Mouse (Mus musculus) limb, embryonic 15.5 days (tissue): ENCODE results near the gene Slc5a11. TPM values are rescaled to one million over a fixed set of nuclear protein-coding genes. Genes with fewer than 3 reads are reported as not detected.

ENCODE experiments used
- ATAC-seq: fragments of 200-750 bp; cut with Nextera tagmentation; 2 replicates; pipeline ENCODE4 v1.8.0; 2017; ENCODE audit warnings: low read depth, moderate TSS enrichment; ENCODE audit not compliant: insufficient number of reproducible peaks, low FRiP score, low TSS enrichment
- H3K27ac ChIP-seq: fragments of 300-500 bp; sonication (generic); 2 replicates; pipeline ENCODE4 v1.5.1; 2015; ENCODE audit warnings: moderate library complexity, mild to moderate bottlenecking, inconsistent platforms
- H3K27me3 ChIP-seq: fragments of 300-500 bp; sonication (generic); 2 replicates; pipeline ENCODE4 v1.6.1; 2015; ENCODE audit warnings: inconsistent platforms
- H3K36me3 ChIP-seq: fragments of 300-500 bp; sonication (generic); 2 replicates; pipeline ENCODE4 v1.6.1; 2015; ENCODE audit warnings: inconsistent platforms
- H3K4me1 ChIP-seq: fragments of 300-500 bp; sonication (generic); 2 replicates; pipeline ENCODE4 v1.6.1; 2015; ENCODE audit warnings: inconsistent platforms
- H3K4me2 ChIP-seq: fragments of 300-500 bp; sonication (generic); 2 replicates; pipeline ENCODE4 v1.6.1; 2015; ENCODE audit warnings: mild to moderate bottlenecking, inconsistent platforms
- H3K4me3 ChIP-seq: fragments of 300-500 bp; sonication (generic); 2 replicates; pipeline ENCODE4 v1.5.1; 2015; ENCODE audit warnings: mild to moderate bottlenecking, inconsistent platforms
- H3K9ac ChIP-seq: fragments of 300-500 bp; sonication (generic); 2 replicates; pipeline ENCODE4 v1.6.1; 2015; ENCODE audit warnings: inconsistent platforms
- H3K9me3 ChIP-seq: fragments of 300-500 bp; sonication (generic); 2 replicates; pipeline ENCODE4 v1.6.1; 2016; ENCODE audit warnings: inconsistent platforms
- WGBS: fragments of 180-500 bp; shearing (Covaris S2); methylation state at CpG from one replicate; pipeline ENCODE4 v1.1.7; 2015; 5-methylcytosine and 5-hydroxymethylcytosine counted together
- polyA plus RNA-seq: library from polyadenylated mRNA; unstranded; fragments of >200 nt; fragmentation: Nextera tagmentation; extraction: Ambion mirVana; gene quantifications from 2 replicates; pipeline ENCODE4 v1.2.1, GENCODE M21; 2015

Slc5a11 gene
- polyA plus RNA-seq, 1 experiment from 2014 or later, result not detected

- no peak for ATAC-seq
- Histone ChIP-seq H3K4me2 (no peak overlapping the region), H3K4me1 (no peaks in the 10 kb centered on the region), H3K36me3 (peaks cover 65% of the 10 kb centered on the region), H3K9me3 (no peaks in the 10 kb centered on the region), H3K9ac (no peak overlapping the region), H3K27ac (no peak overlapping the region), H3K27me3 (no peaks in the 10 kb centered on the region), H3K4me3 (no peak overlapping the region)
- 94% methylated on average over 12 of the region's 12 CpGs for WGBS
These were observed 21.4 kb upstream of the Slc5a11 start for GRCm38 (mm10) chr7:123193201-123193600.

- ATAC-seq, result no peak
- H3K4me2 ChIP-seq, result no peak overlapping the region
- no peak overlapping the region for H3K9ac ChIP-seq
- H3K27me3 ChIP-seq, result no peaks in the 10 kb centered on the region
- H3K27ac ChIP-seq, result no peak overlapping the region
- WGBS, result 90% methylated on average over 8 of the region's 8 CpGs
- H3K9me3 ChIP-seq, result no peaks in the 10 kb centered on the region
- no peaks in the 10 kb centered on the region for H3K4me1 ChIP-seq
- H3K36me3 ChIP-seq, result peaks cover 51% of the 10 kb centered on the region
- H3K4me3 ChIP-seq, result no peak overlapping the region
These were observed 19.9 kb upstream of the Slc5a11 start for GRCm38 (mm10) chr7:123194696-123195095.

- 93% methylated on average over 5 of the region's 5 CpGs for WGBS
- no peak for ATAC-seq
- no peaks in the 10 kb centered on the region for H3K27me3 ChIP-seq
These were observed 18.1 kb upstream of the Slc5a11 start for GRCm38 (mm10) chr7:123196432-123196831.

DNA sequence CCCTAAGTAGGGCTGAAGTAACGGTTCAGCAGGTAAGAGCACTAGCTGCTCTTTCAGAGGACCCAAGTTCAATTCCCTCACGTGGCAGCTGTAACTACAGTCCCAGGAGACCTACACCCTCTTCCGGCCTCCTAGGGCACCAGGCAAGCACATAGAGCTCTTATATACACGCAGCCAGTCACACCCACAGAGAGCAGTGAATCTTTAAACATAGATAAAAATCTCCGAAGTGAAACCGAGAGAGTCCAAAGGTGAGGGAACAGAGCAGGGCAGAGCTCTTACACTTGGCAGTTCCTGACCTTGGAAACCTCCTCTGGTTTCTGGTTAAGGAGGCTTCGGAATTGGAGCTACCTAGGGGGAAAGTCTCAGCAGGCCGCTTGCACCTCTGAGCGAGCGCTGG, 15.9 kb upstream of the Slc5a11 start:
- Histone ChIP-seq H3K27me3 (no peaks in the 10 kb centered on the region), H3K4me2 (no peak overlapping the region), H3K9me3 (no peaks in the 10 kb centered on the region), H3K4me1 (no peaks in the 10 kb centered on the region), H3K36me3 (peaks cover 13% of the 10 kb centered on the region), H3K9ac (no peak overlapping the region), H3K27ac (no peak overlapping the region), H3K4me3 (no peak overlapping the region)
- ATAC-seq, result no peak
- 69% methylated on average over 10 of the region's 10 CpGs for WGBS

More at GRCm38 (mm10) chr7:123196432-123196831, 18.1 kb upstream of the Slc5a11 start:
- H3K9me3 ChIP-seq, result no peaks in the 10 kb centered on the region
- no peak overlapping the region for H3K4me2 ChIP-seq
- H3K4me3 ChIP-seq, result no peak overlapping the region
- no peak overlapping the region for H3K27ac ChIP-seq
- H3K4me1 ChIP-seq, result no peaks in the 10 kb centered on the region
- H3K36me3 ChIP-seq, result peaks cover 33% of the 10 kb centered on the region
- no peak overlapping the region for H3K9ac ChIP-seq

- peaks cover 13% of the 10 kb centered on the region for H3K36me3 ChIP-seq
- no peak for ATAC-seq
- H3K9me3 ChIP-seq, result no peaks in the 10 kb centered on the region
- no peak overlapping the region for H3K4me3 ChIP-seq
- WGBS, result 74% methylated on average over 3 of the region's 3 CpGs
- no peak overlapping the region for H3K27ac ChIP-seq
- H3K4me2 ChIP-seq, result no peak overlapping the region
- H3K27me3 ChIP-seq, result no peaks in the 10 kb centered on the region
- H3K9ac ChIP-seq, result no peak overlapping the region
- H3K4me1 ChIP-seq, result no peaks in the 10 kb centered on the region
These were observed 15.4 kb upstream of the Slc5a11 start for GRCm38 (mm10) chr7:123199151-123199550.

- Histone ChIP-seq H3K27ac (no peak overlapping the region), H3K9me3 (no peaks in the 10 kb centered on the region), H3K4me2 (no peak overlapping the region), H3K9ac (no peak overlapping the region), H3K4me3 (no peak overlapping the region), H3K36me3 (peaks cover 10% of the 10 kb centered on the region), H3K27me3 (no peaks in the 10 kb centered on the region), H3K4me1 (no peaks in the 10 kb centered on the region)
- no peak for ATAC-seq
- WGBS, result 90% methylated on average over 15 of the region's 15 CpGs
These were observed 14.8 kb upstream of the Slc5a11 start for GRCm38 (mm10) chr7:123199656-123200206.

DNA sequence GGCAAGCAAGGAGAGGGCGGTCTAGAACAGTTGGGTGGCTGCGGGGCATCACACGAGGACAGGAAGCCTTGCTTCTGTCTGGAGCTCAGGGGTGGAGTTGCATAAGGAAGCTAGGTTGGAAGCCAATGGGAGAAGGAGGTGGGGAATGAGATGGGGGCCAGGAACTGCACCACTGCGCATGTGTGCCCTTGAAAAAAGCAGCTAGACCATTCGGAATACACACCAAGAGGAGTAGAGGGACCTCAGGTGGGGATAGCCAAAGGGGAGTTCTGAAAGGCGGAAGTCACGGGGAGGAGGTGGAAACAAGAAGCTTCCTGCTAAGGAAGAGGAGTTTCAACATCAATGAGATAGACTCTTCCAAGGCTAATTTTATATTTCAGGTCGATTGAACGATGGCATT, 13.9 kb upstream of the Slc5a11 start:
- Histone ChIP-seq H3K4me1 (no peaks in the 10 kb centered on the region), H3K4me3 (no peak overlapping the region), H3K9ac (no peak overlapping the region), H3K36me3 (peaks cover 3% of the 10 kb centered on the region; the same call in 1 of the 2 replicates), H3K4me2 (no peak overlapping the region), H3K27me3 (no peaks in the 10 kb centered on the region), H3K9me3 (no peaks in the 10 kb centered on the region), H3K27ac (no peak overlapping the region)
- ATAC-seq, result no peak
- 77% methylated on average over 9 of the region's 9 CpGs for WGBS

- ATAC-seq, result no peak
- Histone ChIP-seq H3K4me1 (no peaks in the 10 kb centered on the region), H3K36me3 (no peaks in the 10 kb centered on the region), H3K9me3 (no peaks in the 10 kb centered on the region), H3K27me3 (no peaks in the 10 kb centered on the region), H3K27ac (no peak overlapping the region), H3K4me2 (no peak overlapping the region), H3K4me3 (no peak overlapping the region), H3K9ac (no peak overlapping the region)
- 30% methylated on average over 14 of the region's 14 CpGs for WGBS
These were observed 9.3 kb upstream of the Slc5a11 start for GRCm38 (mm10) chr7:123205261-123205660.

DNA sequence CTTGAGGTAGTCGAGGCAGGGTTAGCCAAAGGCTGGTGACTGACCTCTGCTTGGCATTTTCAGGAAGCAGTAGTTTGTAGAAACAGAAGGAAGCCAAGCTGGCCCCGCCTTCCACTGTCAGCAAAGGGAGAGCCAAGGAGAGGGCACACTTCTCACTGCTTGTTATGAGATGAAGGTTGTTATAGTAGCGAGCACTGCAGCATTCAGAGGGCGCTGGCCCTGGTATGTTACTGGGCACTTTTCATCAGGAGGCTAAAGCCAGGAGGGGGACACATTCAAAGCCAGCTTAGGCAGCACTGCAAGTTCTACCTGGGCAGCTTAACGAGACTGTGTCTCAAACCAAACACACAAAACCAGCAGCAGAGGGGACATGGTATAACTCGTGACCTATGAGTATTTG, 7.0 kb upstream of the Slc5a11 start:
- H3K27ac ChIP-seq, result no peak overlapping the region
- no peak overlapping the region for H3K9ac ChIP-seq
- H3K4me3 ChIP-seq, result no peak overlapping the region
- no peaks in the 10 kb centered on the region for H3K27me3 ChIP-seq
- no peaks in the 10 kb centered on the region for H3K36me3 ChIP-seq
- WGBS, result 65% methylated on average over 6 of the region's 6 CpGs
- ATAC-seq, result no peak
- no peaks in the 10 kb centered on the region for H3K4me1 ChIP-seq
- no peak overlapping the region for H3K4me2 ChIP-seq
- no peaks in the 10 kb centered on the region for H3K9me3 ChIP-seq

GRCm38 (mm10) chr7:123209864-123210263, 4.7 kb upstream of the Slc5a11 start:
- Histone ChIP-seq H3K4me3 (no peak overlapping the region), H3K27ac (no peak overlapping the region), H3K36me3 (no peaks in the 10 kb centered on the region), H3K27me3 (no peaks in the 10 kb centered on the region), H3K4me2 (no peak overlapping the region), H3K9me3 (no peaks in the 10 kb centered on the region), H3K4me1 (peaks cover 3% of the 10 kb centered on the region; the same call in 1 of the 2 replicates), H3K9ac (no peak overlapping the region)
- 70% methylated on average over 9 of the region's 9 CpGs for WGBS
- no peak for ATAC-seq

- no peak for ATAC-seq
These were observed 3.1 kb upstream of the Slc5a11 start for GRCm38 (mm10) chr7:123211461-123211860.

DNA sequence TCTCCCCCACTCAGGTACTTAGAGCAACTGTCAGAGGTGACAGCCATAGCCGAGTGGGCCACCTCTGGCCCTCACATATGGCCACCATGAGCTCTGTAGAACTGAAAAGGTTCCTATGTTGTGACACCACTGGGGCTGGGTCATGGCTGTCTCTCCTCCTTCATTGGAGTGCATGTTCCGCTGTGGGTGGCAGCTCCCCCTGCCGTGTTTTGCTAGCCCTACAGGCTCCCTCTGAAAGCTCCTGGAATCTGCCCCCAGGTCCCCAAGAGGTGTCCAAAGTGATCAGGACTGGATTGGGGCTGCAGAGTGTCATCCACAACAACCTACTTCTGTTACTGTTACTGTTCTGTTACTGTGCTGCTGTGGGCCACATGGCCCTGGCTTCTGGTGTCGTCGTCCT, 2.3 kb upstream of the Slc5a11 start:
- Histone ChIP-seq H3K27me3 (no peaks in the 10 kb centered on the region), H3K9me3 (no peaks in the 10 kb centered on the region), H3K27ac (no peak overlapping the region), H3K9ac (no peak overlapping the region), H3K36me3 (no peaks in the 10 kb centered on the region), H3K4me2 (no peak overlapping the region), H3K4me1 (peaks cover 3% of the 10 kb centered on the region; the same call in 1 of the 2 replicates), H3K4me3 (no peak overlapping the region)
- 74% methylated on average over 5 of the region's 5 CpGs for WGBS
- no peak for ATAC-seq

More at GRCm38 (mm10) chr7:123211461-123211860, 3.1 kb upstream of the Slc5a11 start:
- no peak overlapping the region for H3K4me2 ChIP-seq
- H3K9ac ChIP-seq, result no peak overlapping the region
- no peak overlapping the region for H3K4me3 ChIP-seq
- H3K9me3 ChIP-seq, result no peaks in the 10 kb centered on the region
- H3K36me3 ChIP-seq, result no peaks in the 10 kb centered on the region
- no peaks in the 10 kb centered on the region for H3K27me3 ChIP-seq
- WGBS, result 58% methylated on average over 5 of the region's 5 CpGs
- H3K4me1 ChIP-seq, result peaks cover 3% of the 10 kb centered on the region; the same call in 1 of the 2 replicates
- no peak overlapping the region for H3K27ac ChIP-seq

GRCm38 (mm10) chr7:123215138-123215537, 558 bp downstream of the Slc5a11 start:
- Histone ChIP-seq H3K9me3 (no peaks in the 10 kb centered on the region), H3K9ac (no peak overlapping the region), H3K4me3 (no peak overlapping the region), H3K4me2 (no peak overlapping the region), H3K27ac (no peak overlapping the region), H3K36me3 (no peaks in the 10 kb centered on the region), H3K27me3 (no peaks in the 10 kb centered on the region), H3K4me1 (peaks cover 9% of the 10 kb centered on the region)
- ATAC-seq, result no peak
- WGBS, result 43% methylated on average over 2 of the region's 2 CpGs
